Mouse (Mus musculus) hindbrain, embryonic 10.5 days (tissue): ENCODE measurements around the gene D17Wsu92e. TPM values are rescaled to one million over a fixed set of nuclear protein-coding genes. Genes with fewer than 3 reads are reported as not detected.

Source experiments
- DNase-seq: peaks from one replicate; pipeline ENCODE4 v3.0.0-alpha.2; 2017; ENCODE audit warnings: low spot score
- H3K27ac ChIP-seq: fragments of 300-500 bp; sonication (generic); 2 replicates; pipeline ENCODE4 v1.5.1; 2016; ENCODE audit warnings: mild to moderate bottlenecking, moderate library complexity
- H3K27me3 ChIP-seq: fragments of 300-500 bp; sonication (generic); 2 replicates; pipeline ENCODE4 v1.6.1; 2016; ENCODE audit warnings: mild to moderate bottlenecking; ENCODE audit not compliant: poor library complexity, insufficient read depth, severe bottlenecking
- H3K36me3 ChIP-seq: fragments of 300-500 bp; sonication (generic); 2 replicates; pipeline ENCODE4 v1.6.1; 2016; ENCODE audit warnings: mild to moderate bottlenecking, moderate library complexity
- H3K4me1 ChIP-seq: fragments of 300-500 bp; sonication (generic); replicated peaks from 2 replicates; pipeline ENCODE4 v1.6.1; 2016; ENCODE audit warnings: mild to moderate bottlenecking
- H3K4me3 ChIP-seq: fragments of 300-500 bp; sonication (generic); 2 replicates; pipeline ENCODE4 v1.5.1; 2016; ENCODE audit warnings: mild to moderate bottlenecking, moderate library complexity
- H3K9me3 ChIP-seq: fragments of 300-500 bp; sonication (generic); 2 replicates; pipeline ENCODE4 v1.6.1; 2016; ENCODE audit warnings: mild to moderate bottlenecking, moderate library complexity
- WGBS: fragments of 180-500 bp; shearing (Covaris S2); methylation state at CpG from one replicate; pipeline ENCODE4 v1.1.7; 2016; 5-methylcytosine and 5-hydroxymethylcytosine counted together
- polyA plus RNA-seq: library from polyadenylated mRNA; unstranded; fragments of >200 nt; fragmentation: Nextera tagmentation; extraction: Ambion mirVana; gene quantifications from 2 replicates; pipeline ENCODE4 v1.2.1, GENCODE M21; 2016

The D17Wsu92e gene
- polyA plus RNA-seq, 1 experiment from 2014 or later = 10.7 TPM

GRCm38 (mm10) chr17:27740961-27741360 lies 79.5 kb downstream of the D17Wsu92e start:
- H3K9me3 ChIP-seq = no peaks in the 10 kb centered on the region
- H3K4me3 ChIP-seq = no peak overlapping the region
- DNase-seq = no peak
- peaks cover under 1% of the 10 kb centered on the region; the same call in 1 of the 2 replicates for H3K36me3 ChIP-seq
- peaks cover 8% of the 10 kb centered on the region; the same call in 1 of the 2 replicates for H3K4me1 ChIP-seq
- H3K27me3 ChIP-seq = no peaks in the 10 kb centered on the region
- WGBS = 95% methylated on average over 6 of the region's 6 CpGs
- no peak overlapping the region for H3K27ac ChIP-seq

- peak overlapping the region; percentile 14 for H3K27ac ChIP-seq
- H3K36me3 ChIP-seq = no peaks in the 10 kb centered on the region
- H3K27me3 ChIP-seq = no peaks in the 10 kb centered on the region
- WGBS = 18% methylated on average over 13 of the region's 13 CpGs
- H3K4me1 ChIP-seq = peaks cover 15% of the 10 kb centered on the region
- H3K9me3 ChIP-seq = 0 out of 2 replicates have a peak, but pooled peaks cover 5% of the 10 kb centered on the region
- no peak for DNase-seq
- no peak overlapping the region for H3K4me3 ChIP-seq
Observed at GRCm38 (mm10) chr17:27734344-27735073, 85.9 kb downstream of the D17Wsu92e start.

- Histone ChIP-seq H3K9me3 (0 out of 2 replicates have a peak, but pooled peaks cover 5% of the 10 kb centered on the region), H3K36me3 (no peaks in the 10 kb centered on the region), H3K27me3 (no peaks in the 10 kb centered on the region), H3K4me3 (no peak overlapping the region), H3K4me1 (peaks cover 11% of the 10 kb centered on the region), H3K27ac (no peak overlapping the region)
- 91% methylated on average over 3 of the region's 3 CpGs for WGBS
- no peak for DNase-seq
Observed at GRCm38 (mm10) chr17:27732694-27733093, 87.8 kb downstream of the D17Wsu92e start.

GRCm38 (mm10) chr17:27732152-27732551 lies 88.3 kb downstream of the D17Wsu92e start:
- H3K9me3 ChIP-seq = 0 out of 2 replicates have a peak, but pooled peaks cover 5% of the 10 kb centered on the region
- no peak overlapping the region for H3K27ac ChIP-seq
- H3K4me1 ChIP-seq = peaks cover 11% of the 10 kb centered on the region
- H3K27me3 ChIP-seq = no peaks in the 10 kb centered on the region
- WGBS = 88% methylated on average over 5 of the region's 5 CpGs
- no peak overlapping the region for H3K4me3 ChIP-seq
- no peaks in the 10 kb centered on the region for H3K36me3 ChIP-seq
- DNase-seq = no peak

GRCm38 (mm10) chr17:27728770-27729169 lies 91.7 kb downstream of the D17Wsu92e start, which contains the start of gene Spdef:
TSS of gene Spdef (minus strand) at chr17:27728955.
- H3K27ac ChIP-seq = no peak within 1 kb of the TSS
- no peak within 1 kb of the TSS for H3K4me3 ChIP-seq
- H3K9me3 ChIP-seq = 0 out of 2 replicates have a peak, but pooled peaks cover 5% of the 10 kb centered on the region
- no peaks in the 10 kb centered on the region for H3K36me3 ChIP-seq
- H3K4me1 ChIP-seq = peaks cover 32% of the 10 kb centered on the region
- WGBS = 80% methylated on average over 10 of the region's 10 CpGs
- H3K27me3 ChIP-seq = peaks cover 2% of the 10 kb centered on the region; the same call in 1 of the 2 replicates
- no peak for DNase-seq

- no peaks in the 10 kb centered on the region for H3K36me3 ChIP-seq
- H3K4me1 ChIP-seq = peaks cover 39% of the 10 kb centered on the region
- DNase-seq = no peak
- H3K9me3 ChIP-seq = 0 out of 2 replicates have a peak, but pooled peaks cover 5% of the 10 kb centered on the region
- H3K27me3 ChIP-seq = peaks cover 2% of the 10 kb centered on the region; the same call in 1 of the 2 replicates
- 0 out of 2 replicates have a peak overlapping the region, but pooled peaks have one; percentile 78 for H3K27ac ChIP-seq
- H3K4me3 ChIP-seq = 0 out of 2 replicates have a peak overlapping the region, but pooled peaks have one; percentile 2
- 58% methylated on average over 7 of the region's 7 CpGs for whole genome bisulfite sequencing
Observed at GRCm38 (mm10) chr17:27726527-27726926, 93.9 kb downstream of the D17Wsu92e start.

- no peak for DNase-seq
- H3K4me3 ChIP-seq = peak overlapping the region; percentile 19; the same call in 1 of the 2 replicates
- peak overlapping the region; percentile 78 for H3K27ac ChIP-seq
Observed at GRCm38 (mm10) chr17:27725412-27725811, 95.0 kb downstream of the D17Wsu92e start.

GRCm38 (mm10) chr17:27725011-27725410 lies 95.4 kb downstream of the D17Wsu92e start:
- DNase-seq = no peak
- Histone ChIP-seq H3K4me1 (peaks cover 54% of the 10 kb centered on the region), H3K36me3 (no peaks in the 10 kb centered on the region), H3K27ac (peak overlapping the region; percentile 78), H3K27me3 (peaks cover 10% of the 10 kb centered on the region), H3K9me3 (no peaks in the 10 kb centered on the region), H3K4me3 (peak overlapping the region; percentile 19; the same call in 1 of the 2 replicates)
- 28% methylated on average over 10 of the region's 10 CpGs for WGBS

More at GRCm38 (mm10) chr17:27725412-27725811, 95.0 kb downstream of the D17Wsu92e start:
- peaks cover 10% of the 10 kb centered on the region for H3K27me3 ChIP-seq
- H3K9me3 ChIP-seq = 0 out of 2 replicates have a peak, but pooled peaks cover 3% of the 10 kb centered on the region
- peaks cover 50% of the 10 kb centered on the region for H3K4me1 ChIP-seq
- no peaks in the 10 kb centered on the region for H3K36me3 ChIP-seq
- 12% methylated on average over 10 of the region's 10 CpGs for WGBS

- 35% methylated on average over 3 of the region's 3 CpGs for WGBS
- peaks cover 10% of the 10 kb centered on the region for H3K27me3 ChIP-seq
- H3K4me1 ChIP-seq = peaks cover 57% of the 10 kb centered on the region
- no peak for DNase-seq
- no peak overlapping the region for H3K27ac ChIP-seq
- H3K4me3 ChIP-seq = no peak overlapping the region
- no peaks in the 10 kb centered on the region for H3K36me3 ChIP-seq
- H3K9me3 ChIP-seq = no peaks in the 10 kb centered on the region
Observed at GRCm38 (mm10) chr17:27724327-27724726, 96.1 kb downstream of the D17Wsu92e start.

- peaks cover 75% of the 10 kb centered on the region for H3K4me1 ChIP-seq
- WGBS = 77% methylated on average over 9 of the region's 9 CpGs
- no peaks in the 10 kb centered on the region for H3K9me3 ChIP-seq
- H3K27me3 ChIP-seq = peaks cover 32% of the 10 kb centered on the region
- no peak for DNase-seq
- H3K36me3 ChIP-seq = no peaks in the 10 kb centered on the region
- peak overlapping the region; percentile 57; the same call in 1 of the 2 replicates for H3K27ac ChIP-seq
- no peak overlapping the region for H3K4me3 ChIP-seq
Observed at GRCm38 (mm10) chr17:27721125-27721664, 99.3 kb downstream of the D17Wsu92e start.

- Histone ChIP-seq H3K36me3 (no peaks in the 10 kb centered on the region), H3K27me3 (peaks cover 32% of the 10 kb centered on the region), H3K9me3 (no peaks in the 10 kb centered on the region), H3K4me3 (no peak overlapping the region), H3K27ac (peak overlapping the region; percentile 30; the same call in 1 of the 2 replicates), H3K4me1 (peaks cover 66% of the 10 kb centered on the region)
- no peak for DNase-seq
- WGBS = 52% methylated on average over 9 of the region's 9 CpGs
Observed at GRCm38 (mm10) chr17:27720326-27720725, 100.1 kb downstream of the D17Wsu92e start.

GRCm38 (mm10) chr17:27719663-27720062 lies 100.8 kb downstream of the D17Wsu92e start:
- no peaks in the 10 kb centered on the region for H3K36me3 ChIP-seq
- H3K27ac ChIP-seq = no peak overlapping the region
- no peak for DNase-seq
- H3K4me3 ChIP-seq = no peak overlapping the region
- H3K27me3 ChIP-seq = peaks cover 30% of the 10 kb centered on the region
- H3K9me3 ChIP-seq = no peaks in the 10 kb centered on the region
- peaks cover 59% of the 10 kb centered on the region for H3K4me1 ChIP-seq
- 66% methylated on average over 14 of the region's 14 CpGs for WGBS

- Histone ChIP-seq H3K4me3 (no peak overlapping the region), H3K27ac (no peak overlapping the region), H3K27me3 (peaks cover 35% of the 10 kb centered on the region), H3K36me3 (no peaks in the 10 kb centered on the region), H3K9me3 (no peaks in the 10 kb centered on the region), H3K4me1 (peaks cover 46% of the 10 kb centered on the region)
- 54% methylated on average over 5 of the region's 5 CpGs for WGBS
- no peak for DNase-seq
Observed at GRCm38 (mm10) chr17:27718250-27718649, 102.2 kb downstream of the D17Wsu92e start.
